18 mouse cellular contexts compared by ENCODE assay signal in genomic region chr1:127316651-127317050, GRCm38 (mm10).
DNase-seq lines count a peak whose midpoint lies in the region; ATAC-seq and TF ChIP-seq lines count a peak whose summit lies in the region.
"Had no signal": no experiment of that assay in that cellular context is flagged by ENCODE, and none has a peak within 500 bp of the region (broad histone marks: within the 10 kb centered on the region; RNA-seq: fewer than 3 reads in every experiment).

No protein-coding gene starts in this region.

- no peak overlapping the region for H3K9ac ChIP-seq in hindbrain, embryonic 16.5 days (ENCODE audit: low read depth, low read length)
- no peak overlapping the region for H3K9ac ChIP-seq in hindbrain, embryonic 12.5 days
- no peak overlapping the region for H3K9ac ChIP-seq in midbrain, postnatal 0 days (replicated peaks; ENCODE audit: low read length, poor library complexity, severe bottlenecking)
- H3K9ac ChIP-seq: forebrain, embryonic 13.5 days; forebrain, postnatal 0 days; heart, embryonic 12.5 days had no signal

- no peaks in the 10 kb centered on the region for H3K36me3 ChIP-seq in hindbrain, embryonic 16.5 days (ENCODE audit: control insufficient read depth, insufficient read depth, low read length)
- H3K36me3 ChIP-seq in hindbrain, embryonic 12.5 days, result no peaks in the 10 kb centered on the region
- no peaks in the 10 kb centered on the region; the same call in 1 of the 2 replicates for H3K36me3 ChIP-seq in midbrain, postnatal 0 days (ENCODE audit: insufficient read depth, low read length)
- H3K36me3 ChIP-seq in midbrain, embryonic 10.5 days, result peaks cover 6% of the 10 kb centered on the region; the same call in 1 of the 2 replicates
- H3K36me3 ChIP-seq: G1E had no signal

- no peak for TF ChIP-seq CTCF in midbrain, postnatal 0 days (IDR thresholded peaks at IDR 0.05)

- H3K4me2 ChIP-seq in hindbrain, embryonic 16.5 days (ENCODE audit: low read length), result no peak overlapping the region
- no peak overlapping the region for H3K4me2 ChIP-seq in hindbrain, embryonic 12.5 days (replicated peaks)
- no peak overlapping the region for H3K4me2 ChIP-seq in midbrain, postnatal 0 days (ENCODE audit: low read depth, low read length, poor library complexity, severe bottlenecking)
- H3K4me2 ChIP-seq: forebrain, embryonic 13.5 days; heart, embryonic 12.5 days had no signal

- peaks cover 7% of the 10 kb centered on the region; the same call in 1 of the 2 replicates for H3K4me1 ChIP-seq in hindbrain, embryonic 16.5 days (ENCODE audit: control insufficient read depth, insufficient read depth, low read depth, low read length)
- H3K4me1 ChIP-seq in hindbrain, embryonic 12.5 days, result peaks cover 14% of the 10 kb centered on the region
- no peaks in the 10 kb centered on the region for H3K4me1 ChIP-seq in midbrain, postnatal 0 days (ENCODE audit: insufficient read depth, low read length)
- H3K4me1 ChIP-seq in midbrain, embryonic 10.5 days, result peaks cover 29% of the 10 kb centered on the region

- no peak overlapping the region for H3K4me3 ChIP-seq in hindbrain, embryonic 16.5 days (ENCODE audit: low read length)
- no peak overlapping the region for H3K4me3 ChIP-seq in hindbrain, embryonic 12.5 days
- H3K4me3 ChIP-seq in midbrain, postnatal 0 days (ENCODE audit: low read depth, low read length), result no peak overlapping the region
- H3K4me3 ChIP-seq in midbrain, embryonic 10.5 days, result no peak overlapping the region
- H3K4me3 ChIP-seq: embryonic facial prominence, embryonic 10.5 days; forebrain, embryonic 13.5 days; heart, embryonic 12.5 days had no signal

- H3K27me3 ChIP-seq in hindbrain, embryonic 16.5 days (replicated peaks; ENCODE audit: control insufficient read depth, insufficient read depth, low read length), result no peaks in the 10 kb centered on the region
- H3K27me3 ChIP-seq in hindbrain, embryonic 12.5 days, result no peaks in the 10 kb centered on the region
- H3K27me3 ChIP-seq in midbrain, postnatal 0 days (ENCODE audit: insufficient read depth, low read length), result no peaks in the 10 kb centered on the region
- H3K27me3 ChIP-seq in midbrain, embryonic 10.5 days (ENCODE audit: low read depth, poor library complexity, severe bottlenecking), result no peaks in the 10 kb centered on the region
- H3K27me3 ChIP-seq: forebrain, embryonic 13.5 days; heart, embryonic 12.5 days had no signal

- WGBS in hindbrain, embryonic 16.5 days, result 45% methylated on average over 6 of the region's 6 CpGs
- 73% methylated on average over 6 of the region's 6 CpGs for WGBS in hindbrain, embryonic 12.5 days
- WGBS in midbrain, postnatal 0 days, result 46% methylated on average over 6 of the region's 6 CpGs
- 85% methylated on average over 6 of the region's 6 CpGs for WGBS in midbrain, embryonic 10.5 days

- peak; percentile 43 to 59 for DNase-seq in cerebellum, postnatal 10 days
- DNase-seq in cerebellum, adult 8-10 months, result no peak
- DNase-seq in midbrain, postnatal 0 days (ENCODE audit: low spot score), result peak; percentile 35
- DNase-seq in midbrain, embryonic 10.5 days (ENCODE audit: low spot score), result no peak
- DNase-seq: adrenal gland, postnatal 10 days; B cell, adult 2 months; cerebellum, adult 11-12 months; cerebellum, adult 9-11 months; forebrain, postnatal 0 days; gastrocnemius, postnatal 14 days had no signal

- ATAC-seq in hindbrain, embryonic 16.5 days, result peak; percentile 37; the same call in 1 of the 2 replicates
- no peak for ATAC-seq in hindbrain, embryonic 12.5 days (ENCODE audit: low FRiP score)
- ATAC-seq in midbrain, postnatal 0 days (ENCODE audit: low FRiP score), result no peak
- ATAC-seq in monocyte, adult 5-6 weeks (replicated peaks; ENCODE audit: insufficient number of reproducible peaks, low FRiP score, low TSS enrichment, poor library complexity, severe bottlenecking), result no peak
- ATAC-seq: forebrain, embryonic 13.5 days; forebrain, postnatal 0 days; intestine, embryonic 16.5 days had no signal

- no peaks in the 10 kb centered on the region for H3K9me3 ChIP-seq in hindbrain, embryonic 16.5 days (ENCODE audit: control insufficient read depth, low read length)
- no peaks in the 10 kb centered on the region for H3K9me3 ChIP-seq in hindbrain, embryonic 12.5 days (replicated peaks)
- no peaks in the 10 kb centered on the region for H3K9me3 ChIP-seq in midbrain, postnatal 0 days (ENCODE audit: low read length)
- H3K9me3 ChIP-seq in midbrain, embryonic 10.5 days (replicated peaks), result no peaks in the 10 kb centered on the region
- H3K9me3 ChIP-seq: embryonic facial prominence, embryonic 10.5 days; forebrain, embryonic 13.5 days; heart, embryonic 12.5 days had no signal

- H3K27ac ChIP-seq in hindbrain, embryonic 16.5 days (ENCODE audit: low read depth, low read length), result no peak overlapping the region
- no peak overlapping the region; the same call in 1 of the 2 replicates for H3K27ac ChIP-seq in hindbrain, embryonic 12.5 days
- H3K27ac ChIP-seq in midbrain, postnatal 0 days (ENCODE audit: low read depth, low read length), result no peak overlapping the region
- H3K27ac ChIP-seq in midbrain, embryonic 10.5 days (replicated peaks), result no peak overlapping the region
- H3K27ac ChIP-seq: embryonic facial prominence, embryonic 10.5 days; forebrain, embryonic 13.5 days had no signal

Comparison
In these comparisons a context has a peak if more than half of its experiments do, and no peak if none do; other contexts are left out.
1. DNase-seq: peak in cerebellum, postnatal 10 days (2 of 2) and midbrain, postnatal 0 days (single experiment); none in cerebellum, adult 8-10 months (single experiment) and midbrain, embryonic 10.5 days (single experiment).